Mouse (Mus musculus) small intestine, adult 2 months (tissue): ENCODE data around the gene Hdac4. TPM values are rescaled to one million over a fixed set of nuclear protein-coding genes. Genes with fewer than 3 reads are reported as not detected.

Experiments used
- H3K27ac ChIP-seq: fragments of 200-500 bp; 2 replicates; pipeline ENCODE4 v1.5.1; 2012; ENCODE audit warnings: low read depth, low read length, control low read depth, inconsistent platforms; ENCODE audit not compliant: insufficient read depth
- H3K27me3 ChIP-seq: fragments of 200-500 bp; 2 replicates; pipeline ENCODE4 v1.6.1; 2012; ENCODE audit warnings: mild to moderate bottlenecking, moderate library complexity, low read length, inconsistent platforms; ENCODE audit not compliant: control insufficient read depth, insufficient read depth
- H3K36me3 ChIP-seq: fragments of 200-500 bp; 2 replicates; pipeline ENCODE4 v1.6.1; 2012; ENCODE audit warnings: mild to moderate bottlenecking, low read length, control low read depth, inconsistent platforms; ENCODE audit not compliant: control insufficient read depth, insufficient read depth
- H3K4me1 ChIP-seq: fragments of 200-500 bp; 2 replicates; pipeline ENCODE4 v1.6.1; 2012; ENCODE audit warnings: low read length, inconsistent platforms, mixed read lengths; ENCODE audit not compliant: control insufficient read depth, insufficient read depth, insufficient read length
- H3K4me3 ChIP-seq: fragments of 200-500 bp; 2 replicates; pipeline ENCODE4 v1.5.1; 2012; ENCODE audit warnings: low read depth, mild to moderate bottlenecking, control low read depth, inconsistent platforms, low read length, moderate library complexity
- CTCF ChIP-seq: fragments of 200-500 bp; IDR thresholded peaks from 2 replicates; pipeline ENCODE4 v1.5.1; 2012; ENCODE audit warnings: low read depth, mild to moderate bottlenecking, control low read depth, inconsistent platforms, low read length, moderate library complexity, mixed read lengths; ENCODE audit not compliant: insufficient replicate concordance, insufficient read length; ENCODE audit errors: extremely low read depth
- POLR2A ChIP-seq: fragments of 200-500 bp; IDR thresholded peaks from 2 replicates; pipeline ENCODE4 v1.6.1; 2012; ENCODE audit warnings: low read depth, mild to moderate bottlenecking, control low read depth, inconsistent platforms, low read length, moderate library complexity
- WGBS: fragments of 180-500 bp; shearing (Covaris S2); methylation state at CpG from one replicate; pipeline ENCODE4 v1.1.7; 2018; 5-methylcytosine and 5-hydroxymethylcytosine counted together
- polyA plus RNA-seq: library from polyadenylated mRNA; depleted of rRNA; stranded (reverse); fragments of >200 nt; gene quantifications from 2 replicates; pipeline ENCODE4 v1.2.3, GENCODE M21; 2012

Gene Hdac4
- polyA plus RNA-seq, 1 experiment: 21.0 TPM

DNA sequence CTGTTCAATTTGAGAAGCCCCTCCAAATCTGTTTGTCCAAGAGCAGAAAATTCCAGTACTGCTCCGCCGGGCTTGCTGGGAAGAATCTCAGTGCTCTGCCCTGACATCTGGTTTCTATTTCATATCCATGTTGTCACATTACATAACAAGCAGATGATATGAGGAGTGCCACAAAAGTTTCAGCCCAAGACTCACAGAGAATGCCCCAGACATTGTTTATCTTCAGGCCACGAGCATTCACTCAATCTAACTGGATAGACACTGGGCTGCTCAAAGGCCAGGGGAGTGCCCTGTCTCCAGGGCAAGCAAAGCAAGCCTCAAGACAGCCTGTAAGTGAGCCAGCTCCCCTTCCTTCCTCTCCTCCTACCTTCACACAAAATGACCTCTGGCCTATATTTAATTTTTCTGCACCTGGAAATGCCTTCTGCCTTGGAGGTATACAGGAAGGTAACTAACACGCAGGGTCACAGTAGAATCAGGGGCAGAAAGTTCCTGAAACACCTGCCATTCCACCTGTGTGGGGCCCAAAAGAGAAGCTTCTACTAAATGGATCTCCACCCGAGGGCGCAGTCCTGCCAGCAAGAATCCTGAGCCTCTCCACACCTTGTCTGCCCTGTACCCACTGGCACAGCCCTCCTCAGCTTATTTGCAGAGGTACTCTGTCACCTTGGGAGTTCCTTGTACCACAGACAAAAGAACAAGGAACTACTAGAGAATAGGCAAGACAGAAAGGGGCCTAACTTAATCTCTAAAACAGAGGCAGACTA is 82.1 kb downstream of the Hdac4 start:
- TF ChIP-seq POLR2A: no peak
- peak; percentile 54; the same call in 1 of the 2 replicates for TF ChIP-seq CTCF
- no peaks in the 10 kb centered on the region for H3K27me3 ChIP-seq
- peak overlapping the region; percentile 70 for H3K27ac ChIP-seq
- H3K36me3 ChIP-seq: peaks cover 3% of the 10 kb centered on the region; the same call in 1 of the 2 replicates
- WGBS: 37% methylated on average over 6 of the region's 6 CpGs
- H3K4me1 ChIP-seq: peaks cover 21% of the 10 kb centered on the region; the same call in 1 of the 2 replicates
- no peak overlapping the region for H3K4me3 ChIP-seq

DNA sequence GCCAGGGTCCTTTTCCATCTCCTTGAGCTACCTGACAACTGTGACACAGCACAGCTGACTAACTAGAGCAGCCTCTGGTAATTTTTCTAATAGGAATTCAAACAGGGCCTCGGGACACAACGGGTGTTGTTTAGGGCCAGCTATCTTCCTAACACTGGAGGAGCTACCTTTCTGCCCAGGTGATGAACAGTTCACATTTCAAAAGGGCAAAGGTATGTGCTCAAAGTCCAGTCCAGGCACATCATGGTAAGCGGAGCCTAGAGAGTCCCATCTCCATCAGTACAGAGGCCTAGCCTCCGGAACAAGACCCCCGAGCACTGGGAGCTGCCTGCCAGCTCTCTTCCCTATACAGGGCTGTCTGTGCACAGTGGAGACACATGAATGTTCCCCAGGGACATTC is 82.9 kb downstream of the Hdac4 start:
- H3K4me3 ChIP-seq: no peak overlapping the region
- no peaks in the 10 kb centered on the region for H3K27me3 ChIP-seq
- H3K27ac ChIP-seq: no peak overlapping the region
- WGBS: 45% methylated on average over 5 of the region's 5 CpGs
- peaks cover 3% of the 10 kb centered on the region; the same call in 1 of the 2 replicates for H3K36me3 ChIP-seq
- TF ChIP-seq POLR2A (no peak), CTCF (no peak)
- H3K4me1 ChIP-seq: peaks cover 20% of the 10 kb centered on the region; the same call in 1 of the 2 replicates

DNA sequence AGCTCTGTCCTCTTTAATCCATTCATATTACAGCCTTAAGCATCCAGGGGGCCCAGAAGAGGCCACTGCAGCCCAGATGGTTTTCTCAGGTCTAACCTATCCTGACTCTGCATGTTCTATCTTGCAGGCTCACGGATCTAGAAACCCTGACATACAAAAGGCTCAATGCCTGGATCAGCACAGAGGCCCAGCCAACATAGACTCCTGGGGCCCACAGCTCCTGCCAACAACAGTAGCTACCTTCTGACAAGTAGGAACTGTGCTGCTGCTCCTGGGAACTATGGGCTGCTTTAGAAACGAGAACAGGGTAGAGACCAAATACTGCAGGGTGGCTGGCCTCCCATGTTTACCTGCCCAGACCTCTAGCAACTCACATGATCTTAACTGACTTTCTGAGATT is 83.9 kb downstream of the Hdac4 start:
- Histone ChIP-seq H3K4me1 (peaks cover 19% of the 10 kb centered on the region; the same call in 1 of the 2 replicates), H3K27ac (no peak overlapping the region), H3K36me3 (peaks cover 3% of the 10 kb centered on the region; the same call in 1 of the 2 replicates), H3K4me3 (no peak overlapping the region), H3K27me3 (no peaks in the 10 kb centered on the region)
- TF ChIP-seq POLR2A (no peak), CTCF (no peak)
- WGBS: 79% methylated on average over 2 of the region's 2 CpGs

DNA sequence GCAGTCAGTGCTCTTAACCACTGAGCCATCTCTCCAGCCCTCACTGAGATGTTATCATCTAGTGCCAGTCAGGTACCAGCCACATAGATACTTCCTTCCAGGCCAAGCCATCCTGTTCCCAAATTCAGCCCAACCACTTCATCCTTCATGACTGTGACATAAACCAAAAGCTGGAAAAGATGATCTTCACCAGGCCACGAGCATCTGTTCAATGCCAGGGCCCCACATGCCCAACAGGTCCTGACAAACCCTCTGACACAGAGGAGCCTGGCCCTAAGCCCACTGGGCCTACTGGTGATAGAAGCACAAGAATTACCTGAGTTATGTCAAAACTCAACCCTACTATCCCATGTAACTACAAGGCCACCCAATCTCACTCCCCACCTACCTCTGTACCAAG is 84.5 kb downstream of the Hdac4 start:
- H3K36me3 ChIP-seq: no peaks in the 10 kb centered on the region
- H3K4me1 ChIP-seq: peaks cover 19% of the 10 kb centered on the region; the same call in 1 of the 2 replicates
- WGBS: 97% methylated on average over 1 of the region's 1 CpGs
- TF ChIP-seq POLR2A: no peak
- TF ChIP-seq CTCF: no peak
- no peak overlapping the region for H3K27ac ChIP-seq
- H3K4me3 ChIP-seq: no peak overlapping the region
- H3K27me3 ChIP-seq: no peaks in the 10 kb centered on the region

DNA sequence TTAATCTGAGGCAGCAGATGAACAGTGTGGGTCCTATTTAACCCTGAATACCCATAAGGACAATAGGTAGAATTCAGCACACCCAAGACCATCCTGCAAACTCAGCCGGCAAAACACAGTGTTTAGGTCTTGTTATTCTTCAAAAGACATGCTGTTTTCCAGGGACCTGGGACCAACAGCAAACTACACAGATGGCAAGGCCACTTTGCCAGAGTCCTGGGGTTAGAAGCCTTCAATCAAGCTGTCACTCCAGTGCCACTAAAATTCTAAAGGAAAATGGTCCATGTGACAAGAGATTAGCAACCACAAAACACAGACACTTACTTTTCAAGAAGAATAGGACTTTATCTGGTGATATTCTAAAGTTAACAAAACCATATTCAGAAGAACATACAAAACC is 86.3 kb downstream of the Hdac4 start:
- Histone ChIP-seq H3K4me1 (peaks cover 14% of the 10 kb centered on the region; the same call in 1 of the 2 replicates), H3K4me3 (no peak overlapping the region), H3K27ac (no peak overlapping the region), H3K36me3 (no peaks in the 10 kb centered on the region), H3K27me3 (no peaks in the 10 kb centered on the region)
- 88% methylated on average over 1 of the region's 1 CpGs for WGBS
- TF ChIP-seq POLR2A: no peak
- TF ChIP-seq CTCF: no peak

DNA sequence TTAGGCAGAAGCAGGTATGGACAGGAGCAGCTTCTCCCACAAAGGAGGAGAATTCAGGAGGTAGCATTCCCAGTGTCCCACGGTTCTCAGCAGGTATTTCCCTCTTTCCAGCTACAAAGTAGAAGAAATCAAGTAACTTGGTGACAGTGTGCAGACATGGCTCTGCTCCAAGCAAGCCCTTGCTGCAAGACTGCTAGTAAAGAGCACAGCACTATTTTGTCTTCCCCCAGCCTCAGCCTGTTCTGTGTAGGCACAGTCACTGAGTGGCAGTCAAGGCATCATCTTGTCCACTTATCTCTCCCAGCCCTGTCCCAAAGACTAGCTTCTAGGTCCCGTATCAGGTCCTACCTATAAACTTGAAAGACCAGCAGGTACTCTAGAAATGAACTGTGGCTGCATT is 86.9 kb downstream of the Hdac4 start:
- no peak overlapping the region for H3K27ac ChIP-seq
- WGBS: 84% methylated on average over 2 of the region's 2 CpGs
- H3K4me3 ChIP-seq: no peak overlapping the region
- no peak for TF ChIP-seq POLR2A
- no peak for TF ChIP-seq CTCF
- no peaks in the 10 kb centered on the region for H3K36me3 ChIP-seq
- H3K27me3 ChIP-seq: no peaks in the 10 kb centered on the region
- peaks cover 9% of the 10 kb centered on the region; the same call in 1 of the 2 replicates for H3K4me1 ChIP-seq

DNA sequence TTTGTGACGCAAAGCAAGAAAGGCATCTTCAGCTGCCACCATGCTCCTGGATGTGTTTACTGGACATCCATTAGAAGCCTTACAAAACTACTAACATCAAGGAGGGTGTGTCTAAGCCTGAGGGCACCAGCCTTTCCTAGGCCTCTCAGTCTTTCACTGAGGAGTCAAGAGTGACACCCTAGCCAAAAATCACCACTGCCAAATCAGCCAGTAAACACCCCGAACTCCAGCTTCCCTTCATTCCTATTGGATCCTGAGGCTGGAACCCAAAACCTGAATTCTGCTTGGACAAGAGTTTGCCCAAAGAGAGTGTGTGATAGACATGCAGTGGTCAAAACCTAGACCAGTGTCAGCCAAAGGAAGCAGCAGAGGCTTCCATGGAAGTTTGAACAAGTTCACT is 87.5 kb downstream of the Hdac4 start:
- 99% methylated on average over 2 of the region's 2 CpGs for WGBS
- no peaks in the 10 kb centered on the region for H3K27me3 ChIP-seq
- no peak overlapping the region for H3K4me3 ChIP-seq
- TF ChIP-seq POLR2A (no peak), CTCF (no peak)
- H3K4me1 ChIP-seq: peaks cover 4% of the 10 kb centered on the region; the same call in 1 of the 2 replicates
- H3K36me3 ChIP-seq: no peaks in the 10 kb centered on the region
- no peak overlapping the region for H3K27ac ChIP-seq
